ENCODE assay signal across 8 mouse cellular contexts in the genomic region with DNA sequence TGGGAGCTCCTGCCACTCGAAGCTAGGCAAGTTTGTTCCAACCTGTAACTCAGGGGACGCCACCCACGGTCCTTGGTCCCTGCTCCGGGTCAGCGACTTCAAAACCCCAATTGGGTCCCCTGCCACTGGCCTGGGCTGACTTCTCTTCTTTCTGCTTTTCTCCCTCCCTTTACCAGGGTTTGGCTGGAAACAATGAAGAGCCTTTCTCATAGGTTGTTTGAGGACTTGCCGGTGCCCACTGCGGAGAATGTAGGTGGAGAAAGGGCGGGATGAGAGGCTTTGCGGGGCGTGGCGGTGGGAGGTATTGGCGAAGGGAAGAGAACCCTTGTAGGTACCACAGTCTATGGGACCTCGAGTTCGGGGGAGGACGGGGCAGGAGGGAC. TPM values are rescaled to one million over a fixed set of nuclear protein-coding genes. Genes with fewer than 3 reads are reported as not detected.
DNase-seq lines count a peak whose midpoint lies in the region; TF ChIP-seq lines count a peak whose summit lies in the region.

Gene Gabra4, minus strand, starts transcription at position 194 of the 383 bp plus-strand sequence.

- no peak for DNase-seq in lung, adult 2 months
- DNase-seq in lung, postnatal 36 days = no peak
- DNase-seq in cerebellum, adult 9-11 months = peak; percentile 40
- DNase-seq in hindbrain, embryonic 10.5 days (ENCODE audit: low spot score) = no peak
- peak in 1 of 2 experiments; percentile 46 for DNase-seq in layer of hippocampus, postnatal 14 days (ENCODE audit: low spot score in 2 of 2)
- DNase-seq in midbrain, embryonic 10.5 days (ENCODE audit: low spot score) = no peak
- no peak for DNase-seq in gastrocnemius, postnatal 25 days
- DNase-seq in gastrocnemius, postnatal 4 days (ENCODE audit: low spot score in 2 of 2) = no peak

- H3K4me3 ChIP-seq in lung, adult 2 months (replicated peaks; ENCODE audit: extremely low read depth, low read depth, low read length) = peak within 1 kb of the TSS; percentile 57
- H3K4me3 ChIP-seq in hindbrain, embryonic 10.5 days = peak within 1 kb of the TSS; percentile 68
- peak within 1 kb of the TSS; percentile 72 for H3K4me3 ChIP-seq in midbrain, embryonic 10.5 days

- no peaks in the 10 kb centered on the region for H3K9me3 ChIP-seq in hindbrain, embryonic 10.5 days
- H3K9me3 ChIP-seq in midbrain, embryonic 10.5 days (replicated peaks) = no peaks in the 10 kb centered on the region

- H3K36me3 ChIP-seq in hindbrain, embryonic 10.5 days = no peaks in the 10 kb centered on the region
- no peaks in the 10 kb centered on the region for H3K36me3 ChIP-seq in midbrain, embryonic 10.5 days

- H3K4me1 ChIP-seq in lung, adult 2 months (ENCODE audit: control insufficient read depth, insufficient read depth, low read length) = no peaks in the 10 kb centered on the region
- H3K4me1 ChIP-seq in hindbrain, embryonic 10.5 days (replicated peaks) = peaks cover 20% of the 10 kb centered on the region; the same call in 1 of the 2 replicates
- peaks cover 19% of the 10 kb centered on the region for H3K4me1 ChIP-seq in midbrain, embryonic 10.5 days

- H3K27me3 ChIP-seq in hindbrain, embryonic 10.5 days (ENCODE audit: insufficient read depth, poor library complexity, severe bottlenecking) = peaks cover 46% of the 10 kb centered on the region
- H3K27me3 ChIP-seq in midbrain, embryonic 10.5 days (ENCODE audit: low read depth, poor library complexity, severe bottlenecking) = peaks cover 51% of the 10 kb centered on the region

- TF ChIP-seq CTCF in lung, adult 2 months (IDR thresholded peaks at IDR 0.05; ENCODE audit: insufficient read depth, low read length) = no peak

- H3K27ac ChIP-seq in hindbrain, embryonic 10.5 days = peak within 1 kb of the TSS; percentile 64
- H3K27ac ChIP-seq in midbrain, embryonic 10.5 days (replicated peaks) = peak within 1 kb of the TSS; percentile 55

- 2% methylated on average over 15 of the region's 15 CpGs for whole genome bisulfite sequencing in lung, adult 2 months
- 2% methylated on average over 15 of the region's 15 CpGs for whole genome bisulfite sequencing in hindbrain, embryonic 10.5 days
- under 1% methylated on average over 15 of the region's 15 CpGs for WGBS in midbrain, embryonic 10.5 days

- TF ChIP-seq POLR2A in lung, adult 2 months (IDR thresholded peaks at IDR 0.05; ENCODE audit: borderline replicate concordance, extremely low read depth, low read depth, low read length) = no peak

RNA-seq across cellular contexts. Expression of gene Gabra4, which starts in this region (rescaled TPM):
- 0.18 and 0.22 TPM in 2 replicates for polyA plus RNA-seq in lung, adult 2 months (2012; rRNA removed)
- 1.4 and 1.9 TPM in 2 replicates for polyA plus RNA-seq in hindbrain, embryonic 10.5 days (2016; fragmentation: Nextera tagmentation; extraction: Ambion mirVana)
- 10 to 100 TPM; 59.2 to 63.5 TPM for total RNA-seq in layer of hippocampus, postnatal 14 days (2021)
- 1.3 and 2.0 TPM in 2 replicates for polyA plus RNA-seq in midbrain, embryonic 10.5 days (2016; fragmentation: Nextera tagmentation; extraction: Ambion mirVana)
- total RNA-seq in gastrocnemius, postnatal 25 days (2021) = not detected
- 1 to 10 TPM in 1 of 2 experiments, under 1 TPM in 1; 0.76 to 1.1 TPM for total RNA-seq in gastrocnemius, postnatal 4 days (2021)

Comparison
In these comparisons a context has a peak if more than half of its experiments do, and no peak if none do; other contexts are left out.
1. RNA of gene Gabra4 (total RNA-seq): 59.2 to 63.5 TPM in layer of hippocampus, postnatal 14 days; 0.76 to 1.1 TPM in gastrocnemius, postnatal 4 days and not detected in gastrocnemius, postnatal 25 days; every median in the first group is over 10 times any median in the second.
2. Peak in every context shown above with its lines, with median percentiles within 50 percentile points of each other: H3K4me3 ChIP-seq.